Mouse (Mus musculus) bone marrow macrophage, adult 2 months (primary cell): ENCODE data around the gene Sltm.

Experiments used
- CTCF ChIP-seq: IDR thresholded peaks from 2 replicates; pipeline ENCODE4 v1.5.1; 2012; ENCODE audit warnings: low read depth, mild to moderate bottlenecking, low read length, moderate library complexity
- POLR2A ChIP-seq: IDR thresholded peaks from 2 replicates; pipeline ENCODE4 v1.6.1; 2012; ENCODE audit warnings: mild to moderate bottlenecking, low read depth, low read length, borderline replicate concordance

- no peak for TF ChIP-seq POLR2A
- TF ChIP-seq CTCF: no peak
Observed at GRCm38 (mm10) chr9:70541584-70541983, 970 bp upstream of the Sltm start.
